Mouse (Mus musculus): ENCODE measurements at regions not wholly inside any gene's neighbourhood (a gene's known extent, or its start where the extent isn't known, plus 50 kb on each side); places are given as distances from the start of the nearest gene placed in this dataset.

DNA sequence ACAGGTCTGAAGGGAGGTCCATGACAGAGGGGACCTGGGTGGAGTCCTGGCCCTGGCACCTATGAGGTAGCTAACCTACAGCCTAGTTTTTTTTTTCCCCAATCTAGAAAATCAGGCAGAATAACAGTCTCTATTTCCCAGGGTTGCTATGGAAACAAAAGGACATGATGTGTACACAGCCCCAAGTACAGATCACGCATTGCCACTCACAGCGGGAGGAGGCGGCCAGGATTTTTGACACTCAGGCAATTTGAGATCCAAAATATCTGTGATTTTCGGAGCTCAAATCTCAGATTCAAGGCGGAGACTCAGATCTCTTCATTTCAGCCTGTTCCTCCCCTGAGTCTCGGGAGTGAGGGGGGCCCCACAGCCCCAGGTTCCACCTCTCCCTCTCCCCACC lies 318.7 kb downstream of the Matn1 start:
- Histone ChIP-seq H3K9ac (replicated peaks; ENCODE audit: low read depth, low read length) (no peak overlapping the region), H3K27me3 (ENCODE audit: control insufficient read depth, insufficient read depth, low read length) (no peaks in the 10 kb centered on the region), H3K4me2 (replicated peaks; ENCODE audit: low read depth, low read length) (no peak overlapping the region), H3K27ac (ENCODE audit: low read length) (no peak overlapping the region), H3K9me3 (ENCODE audit: control insufficient read depth, low read depth, low read length) (no peaks in the 10 kb centered on the region), H3K36me3 (ENCODE audit: control insufficient read depth, insufficient read depth, low read length) (no peaks in the 10 kb centered on the region), H3K4me1 (ENCODE audit: control insufficient read depth, insufficient read depth, low read length) (no peaks in the 10 kb centered on the region), H3K4me3 (ENCODE audit: low read depth, low read length) (no peak overlapping the region)
- no peak for ATAC-seq (ENCODE audit: insufficient number of reproducible peaks, insufficient read depth, low FRiP score, low read depth)
- 67% methylated on average over 6 of the region's 6 CpGs for WGBS

DNA sequence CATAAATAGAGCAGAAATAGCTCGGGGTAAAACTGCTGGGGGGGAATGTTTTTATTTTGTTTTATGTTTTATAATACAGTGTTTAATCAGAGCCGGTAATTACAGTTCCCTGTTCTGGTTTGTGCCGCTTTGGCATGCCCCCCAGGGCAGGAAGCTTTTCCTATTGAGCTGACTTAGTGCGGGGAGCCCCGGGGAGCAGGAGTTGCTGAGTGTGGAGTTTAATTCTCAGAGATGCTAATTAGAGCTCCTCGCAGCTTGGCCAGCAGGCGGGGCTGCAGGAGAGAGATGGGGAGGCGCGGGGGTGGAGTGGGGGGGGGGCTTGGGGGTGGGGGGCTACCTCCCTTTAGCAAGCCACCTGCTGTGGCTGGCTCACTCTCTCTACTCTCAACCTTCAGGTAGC lies 322.6 kb downstream of the Matn1 start:
- Histone ChIP-seq H3K27ac (ENCODE audit: low read length) (no peak overlapping the region), H3K4me2 (replicated peaks; ENCODE audit: low read depth, low read length) (no peak overlapping the region), H3K9ac (replicated peaks; ENCODE audit: low read depth, low read length) (no peak overlapping the region), H3K9me3 (ENCODE audit: control insufficient read depth, low read depth, low read length) (no peaks in the 10 kb centered on the region), H3K36me3 (ENCODE audit: control insufficient read depth, insufficient read depth, low read length) (no peaks in the 10 kb centered on the region), H3K27me3 (ENCODE audit: control insufficient read depth, insufficient read depth, low read length) (no peaks in the 10 kb centered on the region), H3K4me1 (ENCODE audit: control insufficient read depth, insufficient read depth, low read length) (no peaks in the 10 kb centered on the region), H3K4me3 (ENCODE audit: low read depth, low read length) (no peak overlapping the region)
- no peak for ATAC-seq (ENCODE audit: insufficient number of reproducible peaks, insufficient read depth, low FRiP score, low read depth)
- 19% methylated on average over 9 of the region's 9 CpGs for WGBS

DNA sequence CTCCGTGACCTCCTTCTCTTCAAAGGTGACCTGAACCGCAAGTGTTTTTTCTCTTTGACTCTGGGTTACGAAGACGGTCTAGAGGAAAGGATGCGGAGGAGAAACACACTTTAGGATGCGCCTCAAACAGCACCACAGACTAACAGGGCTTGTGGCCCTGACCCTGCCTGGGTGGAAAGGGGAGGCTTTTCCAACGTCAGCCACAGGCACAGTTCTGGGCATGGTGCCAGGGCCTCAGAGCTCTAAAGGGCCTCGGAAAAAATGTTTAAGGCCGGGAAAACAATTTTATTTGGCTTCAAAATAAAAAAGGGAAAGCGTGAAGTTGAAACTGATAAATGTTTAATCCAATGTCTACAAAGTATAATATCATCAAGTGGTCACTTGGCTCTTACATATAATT lies 323.6 kb downstream of the Matn1 start:
- no peak for ATAC-seq (ENCODE audit: insufficient number of reproducible peaks, insufficient read depth, low FRiP score, low read depth)
- no peak overlapping the region for H3K9ac ChIP-seq (replicated peaks; ENCODE audit: low read depth, low read length)

DNA sequence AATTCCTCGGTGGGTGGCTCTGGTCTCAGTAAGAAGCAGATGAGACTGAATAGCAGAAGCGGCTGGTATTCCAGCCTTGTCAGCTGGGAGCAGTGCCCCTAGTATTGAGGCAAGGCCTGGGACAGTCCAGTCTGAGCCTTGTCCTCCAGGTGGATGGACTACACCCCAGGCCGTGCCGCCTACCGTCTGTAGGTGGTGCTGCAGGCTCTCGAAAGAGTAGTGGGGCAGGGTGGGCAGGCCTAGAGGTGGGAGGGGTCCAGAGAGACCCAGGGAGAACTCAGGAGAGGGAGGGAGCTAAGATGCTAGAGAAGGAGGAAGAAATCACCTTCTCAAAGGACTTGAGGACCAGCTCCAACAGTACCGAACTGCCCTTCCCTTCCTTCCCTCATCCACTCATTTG lies 326.0 kb downstream of the Matn1 start:
- peak; percentile 65; the same call in 1 of the 2 replicates for ATAC-seq (ENCODE audit: insufficient number of reproducible peaks, insufficient read depth, low FRiP score, low read depth)
- Histone ChIP-seq H3K4me1 (ENCODE audit: control insufficient read depth, insufficient read depth, low read length) (no peaks in the 10 kb centered on the region), H3K9ac (replicated peaks; ENCODE audit: low read depth, low read length) (no peak overlapping the region), H3K4me2 (replicated peaks; ENCODE audit: low read depth, low read length) (no peak overlapping the region), H3K27ac (ENCODE audit: low read length) (no peak overlapping the region), H3K36me3 (ENCODE audit: control insufficient read depth, insufficient read depth, low read length) (no peaks in the 10 kb centered on the region), H3K4me3 (ENCODE audit: low read depth, low read length) (no peak overlapping the region), H3K9me3 (ENCODE audit: control insufficient read depth, low read depth, low read length) (no peaks in the 10 kb centered on the region), H3K27me3 (ENCODE audit: control insufficient read depth, insufficient read depth, low read length) (no peaks in the 10 kb centered on the region)
- WGBS: 18% methylated on average over 7 of the region's 7 CpGs

More for the DNA sequence above, 323.6 kb downstream of the Matn1 start:
- Histone ChIP-seq H3K4me3 (ENCODE audit: low read depth, low read length) (no peak overlapping the region), H3K4me2 (replicated peaks; ENCODE audit: low read depth, low read length) (no peak overlapping the region), H3K9me3 (ENCODE audit: control insufficient read depth, low read depth, low read length) (no peaks in the 10 kb centered on the region), H3K36me3 (ENCODE audit: control insufficient read depth, insufficient read depth, low read length) (no peaks in the 10 kb centered on the region), H3K27ac (ENCODE audit: low read length) (no peak overlapping the region), H3K27me3 (ENCODE audit: control insufficient read depth, insufficient read depth, low read length) (no peaks in the 10 kb centered on the region), H3K4me1 (ENCODE audit: control insufficient read depth, insufficient read depth, low read length) (no peaks in the 10 kb centered on the region)
- 38% methylated on average over 10 of the region's 10 CpGs for WGBS

DNA sequence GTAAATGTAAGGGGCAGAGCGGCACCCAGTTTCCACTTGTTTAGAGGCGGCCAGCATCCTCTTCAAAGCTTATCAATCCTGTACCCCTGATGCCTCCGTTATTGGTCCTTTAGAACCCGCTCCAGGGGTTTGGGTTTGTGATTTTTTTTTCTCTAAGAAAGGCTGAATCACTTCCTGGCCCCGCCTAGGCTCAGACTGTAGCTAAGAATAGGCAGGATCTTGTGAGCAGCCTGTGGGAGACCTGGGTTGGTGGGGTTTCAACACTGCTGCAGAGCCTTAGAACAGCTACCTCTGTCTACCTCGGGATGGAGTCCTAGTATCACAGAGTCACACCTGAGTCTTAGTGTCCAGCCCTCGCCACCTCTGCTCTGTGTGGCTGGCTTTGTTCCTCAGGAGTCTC lies 327.9 kb downstream of the Matn1 start:
- no peak overlapping the region for H3K4me3 ChIP-seq (ENCODE audit: low read depth, low read length)
- no peaks in the 10 kb centered on the region for H3K36me3 ChIP-seq (ENCODE audit: control insufficient read depth, insufficient read depth, low read length)
- WGBS: 76% methylated on average over 7 of the region's 7 CpGs
- H3K9me3 ChIP-seq (ENCODE audit: control insufficient read depth, low read depth, low read length): no peaks in the 10 kb centered on the region
- no peaks in the 10 kb centered on the region for H3K27me3 ChIP-seq (ENCODE audit: control insufficient read depth, insufficient read depth, low read length)
- H3K4me1 ChIP-seq (ENCODE audit: control insufficient read depth, insufficient read depth, low read length): no peaks in the 10 kb centered on the region
- ATAC-seq (ENCODE audit: insufficient number of reproducible peaks, insufficient read depth, low FRiP score, low read depth): no peak
- H3K27ac ChIP-seq (ENCODE audit: low read length): no peak overlapping the region
- H3K9ac ChIP-seq (replicated peaks; ENCODE audit: low read depth, low read length): no peak overlapping the region
- no peak overlapping the region for H3K4me2 ChIP-seq (replicated peaks; ENCODE audit: low read depth, low read length)

DNA sequence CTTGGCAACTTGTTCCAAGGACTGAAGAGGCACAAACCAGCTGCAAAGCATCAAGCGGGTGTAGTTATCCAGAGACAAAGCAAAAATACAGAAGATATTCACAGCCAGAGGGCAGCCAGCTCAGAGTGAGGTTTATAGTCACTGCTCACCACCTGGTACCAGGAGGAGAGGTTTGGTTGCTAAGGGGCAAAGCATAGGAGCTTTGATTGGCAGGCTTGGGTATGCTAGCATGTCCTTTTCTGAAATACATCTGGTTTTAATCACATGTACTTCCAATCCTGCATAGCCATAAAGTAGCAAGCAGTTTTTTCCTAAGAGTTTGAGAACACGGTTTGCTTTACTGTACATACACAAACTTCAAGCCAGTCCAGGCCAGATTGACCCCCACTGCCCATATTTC lies 349.4 kb downstream of the Matn1 start:
- no peaks in the 10 kb centered on the region for H3K9me3 ChIP-seq (ENCODE audit: control insufficient read depth, low read depth, low read length)
- H3K27me3 ChIP-seq (ENCODE audit: control insufficient read depth, insufficient read depth, low read length): no peaks in the 10 kb centered on the region
- ATAC-seq (ENCODE audit: insufficient number of reproducible peaks, insufficient read depth, low FRiP score, low read depth): no peak
- H3K4me2 ChIP-seq (replicated peaks; ENCODE audit: low read depth, low read length): no peak overlapping the region
- no peak overlapping the region for H3K4me3 ChIP-seq (ENCODE audit: low read depth, low read length)
- WGBS: 82% methylated on average over 2 of the region's 2 CpGs
- H3K9ac ChIP-seq (replicated peaks; ENCODE audit: low read depth, low read length): no peak overlapping the region
- H3K27ac ChIP-seq (ENCODE audit: low read length): no peak overlapping the region
- no peaks in the 10 kb centered on the region for H3K4me1 ChIP-seq (ENCODE audit: control insufficient read depth, insufficient read depth, low read length)
- H3K36me3 ChIP-seq (ENCODE audit: control insufficient read depth, insufficient read depth, low read length): no peaks in the 10 kb centered on the region

DNA sequence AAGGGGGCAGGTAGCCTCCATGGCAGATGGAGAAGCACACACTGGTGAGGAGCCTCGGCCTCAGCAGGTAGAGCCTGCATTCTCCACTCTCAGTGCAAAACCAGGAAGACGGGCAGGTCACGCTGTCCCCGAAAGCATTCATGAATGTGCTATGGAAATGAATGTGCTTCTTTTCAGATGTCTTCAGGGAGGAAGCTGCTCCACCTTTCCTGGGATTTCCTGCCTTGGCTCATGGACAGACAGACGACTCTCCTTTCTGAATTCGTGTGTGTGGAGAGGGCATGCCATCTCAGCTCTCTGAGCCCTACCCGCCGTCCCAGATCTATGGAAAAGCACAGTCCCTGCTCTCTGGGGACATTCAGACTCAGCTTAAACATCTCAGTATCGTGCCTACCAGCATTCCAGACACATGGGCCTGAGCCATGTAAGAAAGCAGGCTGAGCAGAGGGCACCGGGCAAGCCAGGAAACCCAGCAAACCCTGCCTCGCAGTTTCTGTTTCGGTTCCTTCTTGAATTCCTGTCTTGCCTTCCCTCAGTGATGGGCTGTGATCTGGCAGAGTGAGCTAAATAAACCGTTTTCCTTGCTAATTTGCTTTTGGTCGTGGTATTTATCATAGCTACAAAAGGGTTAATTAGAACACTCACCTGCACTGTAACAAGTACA lies 354.0 kb downstream of the Matn1 start:
- Histone ChIP-seq H3K9me3 (ENCODE audit: control insufficient read depth, low read depth, low read length) (no peaks in the 10 kb centered on the region), H3K27ac (ENCODE audit: low read length) (no peak overlapping the region), H3K4me3 (ENCODE audit: low read depth, low read length) (no peak overlapping the region), H3K36me3 (ENCODE audit: control insufficient read depth, insufficient read depth, low read length) (no peaks in the 10 kb centered on the region), H3K4me2 (replicated peaks; ENCODE audit: low read depth, low read length) (no peak overlapping the region), H3K4me1 (ENCODE audit: control insufficient read depth, insufficient read depth, low read length) (no peaks in the 10 kb centered on the region), H3K9ac (replicated peaks; ENCODE audit: low read depth, low read length) (no peak overlapping the region), H3K27me3 (ENCODE audit: control insufficient read depth, insufficient read depth, low read length) (no peaks in the 10 kb centered on the region)
- no peak for ATAC-seq (ENCODE audit: insufficient number of reproducible peaks, insufficient read depth, low FRiP score, low read depth)
- 73% methylated on average over 14 of the region's 14 CpGs for WGBS

DNA sequence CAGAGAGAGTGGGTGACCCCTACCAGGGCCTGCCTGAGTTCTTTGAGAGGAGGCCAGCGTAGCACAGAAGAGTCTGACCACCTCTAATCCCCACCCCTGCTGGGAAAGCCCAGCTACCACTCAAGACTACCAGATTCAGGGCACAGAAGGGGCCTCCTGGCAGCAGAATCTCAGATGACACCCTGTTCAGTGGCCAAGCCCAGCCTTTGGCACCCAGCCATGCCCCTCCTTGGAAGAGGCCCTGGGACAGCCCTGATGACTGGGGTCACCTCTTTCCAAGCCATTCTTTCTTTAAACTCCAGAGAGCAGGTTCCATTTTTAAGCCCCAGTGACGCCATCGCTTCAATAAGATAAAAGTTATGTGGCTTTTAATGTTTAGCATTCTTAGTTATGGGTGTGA lies 359.8 kb downstream of the Matn1 start:
- H3K36me3 ChIP-seq (ENCODE audit: control insufficient read depth, insufficient read depth, low read length): no peaks in the 10 kb centered on the region
- H3K4me2 ChIP-seq (replicated peaks; ENCODE audit: low read depth, low read length): no peak overlapping the region
- no peaks in the 10 kb centered on the region for H3K9me3 ChIP-seq (ENCODE audit: control insufficient read depth, low read depth, low read length)
- H3K27me3 ChIP-seq (ENCODE audit: control insufficient read depth, insufficient read depth, low read length): no peaks in the 10 kb centered on the region
- H3K9ac ChIP-seq (replicated peaks; ENCODE audit: low read depth, low read length): no peak overlapping the region
- no peaks in the 10 kb centered on the region for H3K4me1 ChIP-seq (ENCODE audit: control insufficient read depth, insufficient read depth, low read length)
- H3K27ac ChIP-seq (ENCODE audit: low read length): no peak overlapping the region
- no peak for ATAC-seq (ENCODE audit: insufficient number of reproducible peaks, insufficient read depth, low FRiP score, low read depth)
- WGBS: 79% methylated on average over 3 of the region's 3 CpGs
- no peak overlapping the region for H3K4me3 ChIP-seq (ENCODE audit: low read depth, low read length)

DNA sequence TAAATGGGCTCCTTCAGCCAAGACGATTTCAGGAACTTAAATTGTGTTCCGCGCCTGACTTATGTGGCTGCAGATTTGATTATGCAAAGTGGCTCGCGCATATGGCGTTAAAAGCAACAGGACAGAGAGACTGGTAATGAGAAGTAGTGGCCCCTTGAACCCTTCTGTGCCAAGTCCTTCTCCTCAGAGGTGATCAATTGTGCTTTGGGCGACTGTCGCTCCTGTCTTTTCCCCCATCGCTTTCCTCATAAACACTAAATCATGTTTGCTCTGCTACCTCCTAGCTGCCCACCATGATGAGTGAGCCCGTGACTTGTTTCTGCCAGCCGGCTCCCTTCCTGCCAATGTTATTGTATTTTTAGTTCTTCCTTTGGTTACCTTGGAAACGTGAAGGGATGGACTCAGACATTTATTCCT lies 360.2 kb downstream of the Matn1 start:
- Histone ChIP-seq H3K4me2 (replicated peaks; ENCODE audit: low read depth, low read length) (no peak overlapping the region), H3K4me3 (ENCODE audit: low read depth, low read length) (no peak overlapping the region), H3K27me3 (ENCODE audit: control insufficient read depth, insufficient read depth, low read length) (no peaks in the 10 kb centered on the region), H3K9me3 (ENCODE audit: control insufficient read depth, low read depth, low read length) (no peaks in the 10 kb centered on the region), H3K36me3 (ENCODE audit: control insufficient read depth, insufficient read depth, low read length) (no peaks in the 10 kb centered on the region), H3K9ac (replicated peaks; ENCODE audit: low read depth, low read length) (no peak overlapping the region), H3K27ac (ENCODE audit: low read length) (no peak overlapping the region), H3K4me1 (ENCODE audit: control insufficient read depth, insufficient read depth, low read length) (no peaks in the 10 kb centered on the region)
- no peak for ATAC-seq (ENCODE audit: insufficient number of reproducible peaks, insufficient read depth, low FRiP score, low read depth)
- 72% methylated on average over 12 of the region's 12 CpGs for WGBS
